Mouse (Mus musculus) embryo, embryonic 10 days (tissue): Measurements from ENCODE around the gene Sirt3.

Source experiments
- DNase-seq: peaks from one replicate; pipeline ENCODE4 v3.0.0-alpha.2; 2015; ENCODE audit warnings: low spot score

Gene Sirt3

DNA sequence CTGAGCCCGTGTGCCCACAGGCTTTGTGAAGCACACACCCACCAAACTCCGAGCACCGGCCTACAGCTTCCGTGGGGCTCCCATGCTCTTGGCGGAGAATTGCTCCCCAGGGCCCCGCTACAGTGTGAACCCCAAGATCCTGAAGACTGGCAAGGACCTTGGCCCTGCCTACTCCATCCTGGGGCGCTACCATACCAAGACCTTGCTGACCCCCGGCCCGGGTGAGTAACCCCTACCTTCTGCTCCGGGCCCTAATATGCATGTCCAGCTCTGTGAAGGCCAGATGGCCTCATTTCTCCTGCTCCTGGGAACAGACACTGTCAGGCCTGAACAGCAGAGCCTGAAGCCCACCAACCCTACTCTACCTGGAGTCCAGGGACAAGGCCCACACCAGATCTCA lies 33.5 kb downstream of the Sirt3 start:
- DNase-seq: no peak

DNA sequence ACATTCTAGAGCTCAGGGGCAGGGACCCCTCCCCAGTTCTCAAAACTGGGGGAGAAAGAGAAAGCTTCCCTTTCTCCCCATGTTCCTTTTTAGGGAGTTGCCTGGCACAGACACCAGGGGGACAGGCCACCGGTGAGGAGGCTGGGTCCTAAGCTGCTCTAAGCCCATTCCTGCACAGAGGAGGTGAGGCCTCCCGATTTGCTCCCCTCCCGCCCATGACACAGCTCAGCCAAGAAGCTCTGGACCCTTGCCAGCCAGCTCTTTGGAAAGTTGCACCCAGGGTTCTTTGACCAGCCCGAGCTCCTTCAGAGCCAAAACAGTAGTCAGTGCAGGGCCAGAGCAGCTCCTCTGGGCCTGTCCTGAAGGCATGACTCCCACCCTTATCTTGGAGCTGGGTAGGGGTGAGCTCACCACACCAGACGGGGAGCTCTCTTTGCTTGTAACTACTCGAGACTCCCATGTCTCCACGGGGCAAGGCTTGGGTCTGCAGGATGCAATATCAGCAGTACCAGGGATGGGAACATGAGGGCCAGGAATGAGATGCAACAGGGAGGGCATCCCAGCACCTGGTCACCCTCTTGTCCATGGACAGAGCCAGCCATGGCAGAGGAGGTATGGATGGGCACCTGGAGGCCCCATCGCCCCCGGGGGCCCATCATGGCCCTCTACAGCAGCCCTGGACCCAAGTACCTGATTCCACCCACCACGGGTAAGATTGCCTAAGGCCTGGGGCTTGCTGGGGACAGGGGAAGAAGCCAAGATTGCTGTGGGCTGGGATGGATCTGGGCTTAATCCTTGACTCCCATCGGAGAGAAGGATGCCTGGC lies 34.1 kb downstream of the Sirt3 start, which contains the start of gene Odf3:
Gene Odf3, plus strand, starts transcription at position 51 of the 826 bp plus-strand sequence.
- no peak for DNase-seq

GRCm38 (mm10) chr7:140846676-140847075 lies 35.4 kb downstream of the Sirt3 start:
- DNase-seq: no peak

- DNase-seq: no peak
Observed at GRCm38 (mm10) chr7:140845683-140846082, 36.4 kb downstream of the Sirt3 start.

- peak; percentile 91 for DNase-seq
Observed at GRCm38 (mm10) chr7:140844905-140845665, 37.0 kb downstream of the Sirt3 start, which contains the start of gene Scgb1c1. TSS of gene Scgb1c1 (plus strand) at chr7:140845547.

- DNase-seq: no peak
Observed at GRCm38 (mm10) chr7:140843806-140844205, 38.3 kb downstream of the Sirt3 start.

- DNase-seq: no peak
Observed at GRCm38 (mm10) chr7:140840750-140841735, 41.1 kb downstream of the Sirt3 start.

DNA sequence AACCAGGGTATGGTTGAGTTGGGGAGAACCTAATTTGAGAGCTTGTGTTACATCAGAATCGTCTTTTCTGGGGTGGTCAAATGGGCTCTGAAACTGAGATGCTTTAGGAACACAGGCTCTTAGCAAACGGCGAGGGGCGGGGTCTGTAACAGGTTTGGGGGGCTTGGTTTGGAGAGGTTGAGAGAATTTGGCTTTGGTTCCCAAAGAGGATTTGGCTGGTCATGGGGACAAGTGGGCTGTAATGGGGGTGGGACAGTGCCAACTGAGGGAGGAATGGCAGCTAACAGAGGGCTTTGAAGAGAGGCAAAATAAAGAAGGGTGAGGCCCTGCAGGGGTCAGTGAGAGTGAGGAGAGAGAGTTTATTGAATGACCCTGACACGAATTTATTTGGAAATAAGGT lies 42.6 kb downstream of the Sirt3 start:
- DNase-seq: no peak

DNA sequence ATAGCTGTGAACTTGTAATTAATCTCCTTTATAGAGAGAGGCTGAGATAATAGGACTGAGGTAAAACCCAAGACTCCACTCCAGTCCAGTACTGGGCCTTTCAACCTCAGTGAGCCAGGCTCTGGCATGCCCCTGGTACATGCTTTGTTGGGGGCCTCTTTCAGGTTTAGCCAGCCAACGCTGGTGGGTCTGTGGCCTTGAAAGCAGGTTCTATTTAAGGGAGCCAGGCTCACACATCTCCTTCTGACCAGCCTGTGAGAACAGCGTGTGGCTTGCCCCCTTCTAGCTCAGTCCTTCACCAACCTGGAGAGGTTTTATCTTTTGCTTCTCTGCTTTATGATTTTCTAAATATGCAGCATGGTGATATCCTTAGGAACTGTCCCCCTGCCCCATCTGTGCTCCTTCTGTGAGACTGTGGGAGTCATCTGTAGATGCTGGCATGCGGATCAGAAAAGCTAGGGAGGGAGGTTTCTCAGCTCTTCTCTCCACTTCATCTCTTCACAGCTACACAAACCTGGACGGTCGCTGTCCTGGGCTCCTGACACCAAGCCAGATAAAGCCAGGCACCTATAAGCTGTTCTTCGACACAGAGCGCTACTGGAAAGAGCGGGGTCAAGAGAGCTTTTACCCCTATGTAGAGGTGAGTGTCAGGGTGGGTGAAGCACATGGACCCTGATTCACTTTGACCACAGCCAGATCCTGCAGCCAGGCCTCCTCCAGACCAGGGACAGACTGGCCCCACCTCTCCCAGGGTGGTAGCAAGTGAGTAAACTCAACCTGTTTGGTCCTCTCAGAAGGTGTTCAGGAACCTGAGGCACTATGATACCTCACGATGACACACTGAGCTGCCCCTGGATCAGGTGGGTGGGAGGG lies 45.6 kb downstream of the Sirt3 start:
- DNase-seq: no peak

GRCm38 (mm10) chr7:140835758-140836087 lies 46.4 kb downstream of the Sirt3 start:
- no peak for DNase-seq

GRCm38 (mm10) chr7:140834968-140835757 lies 46.9 kb downstream of the Sirt3 start, which contains the start of gene Urah:
TSS of gene Urah (plus strand) at chr7:140835018.
- DNase-seq: no peak

DNA sequence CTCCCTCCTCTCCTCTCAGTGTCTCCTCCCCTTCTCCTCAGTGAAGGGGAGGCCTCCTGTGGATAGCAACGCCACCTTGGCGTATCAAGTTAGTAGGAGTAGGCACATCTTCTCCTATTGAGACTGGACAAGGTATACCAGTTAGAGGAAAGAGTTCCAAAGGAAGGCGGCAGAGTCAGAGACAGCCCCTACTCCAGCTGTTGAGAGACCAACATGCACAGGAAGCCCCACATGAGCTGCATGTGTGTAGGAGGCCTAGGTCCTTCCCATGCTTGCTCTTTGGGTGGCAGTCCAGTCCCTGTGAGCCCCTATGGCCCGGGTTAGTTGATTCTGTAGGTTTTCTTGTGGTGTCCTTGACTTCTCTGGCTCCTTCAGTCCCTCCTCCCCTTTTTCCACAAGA lies 48.8 kb downstream of the Sirt3 start:
- no peak for DNase-seq

- no peak for DNase-seq
Observed at GRCm38 (mm10) chr7:140831447-140831846, 50.7 kb downstream of the Sirt3 start.

GRCm38 (mm10) chr7:140828171-140828881 lies 53.8 kb downstream of the Sirt3 start:
- DNase-seq: peak; percentile 53

DNA sequence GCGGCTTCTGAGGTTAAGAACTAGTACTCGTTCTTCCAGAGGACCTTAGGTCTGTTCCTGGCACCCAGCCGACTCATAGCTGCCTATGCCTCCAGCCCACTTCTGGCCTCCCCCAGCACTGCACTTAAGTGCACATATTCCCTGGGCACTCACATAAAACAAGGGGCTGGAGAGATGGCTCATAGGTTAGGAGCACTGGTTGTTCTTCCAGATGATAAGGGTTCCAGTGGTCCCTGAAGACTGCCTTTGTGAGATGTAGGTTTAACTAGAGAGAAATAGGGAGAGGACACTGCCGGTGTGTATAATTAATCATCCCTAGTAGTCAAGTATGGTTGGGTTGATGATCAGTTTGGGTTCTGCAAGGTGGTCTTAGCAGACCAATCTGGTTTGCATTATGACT lies 59.4 kb downstream of the Sirt3 start:
- DNase-seq: no peak

DNA sequence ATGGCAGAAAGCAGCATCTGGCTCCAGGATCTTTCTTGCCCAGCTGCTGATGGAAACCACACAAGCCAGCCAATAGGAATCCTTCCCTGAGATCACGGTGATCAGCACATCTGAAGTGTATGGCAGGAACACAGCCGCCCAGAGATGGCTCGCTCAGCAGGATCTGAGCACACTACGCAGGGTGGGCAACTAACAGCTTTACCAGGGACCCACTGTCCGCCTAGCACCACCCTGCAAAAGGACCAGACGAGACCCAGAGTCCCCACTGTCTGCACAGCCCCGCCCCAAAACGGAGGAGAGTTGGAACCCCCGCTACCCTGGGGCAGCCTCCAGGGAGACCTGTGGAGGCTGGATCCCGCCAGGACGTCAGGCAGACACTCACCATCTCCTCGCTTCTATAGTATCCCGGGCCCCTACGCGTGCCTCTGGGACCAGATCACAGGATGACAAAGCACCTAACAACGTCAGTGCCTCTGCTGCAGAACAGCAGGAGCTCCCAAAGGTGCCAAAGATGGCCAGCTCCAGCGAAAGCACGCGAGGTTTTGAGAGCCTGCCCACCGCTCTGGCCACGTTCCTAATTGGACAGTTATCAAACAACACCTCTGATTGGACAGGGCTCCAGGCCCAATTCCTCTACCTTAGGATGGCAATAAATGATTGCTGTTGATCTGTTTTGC lies 60.3 kb downstream of the Sirt3 start, which contains the start of gene Zfp941:
Gene Zfp941, minus strand, starts transcription at position 526 of the 677 bp plus-strand sequence.
- DNase-seq: peak; percentile 78

GRCm38 (mm10) chr7:140821305-140821652 lies 60.8 kb downstream of the Sirt3 start:
- no peak for DNase-seq

DNA sequence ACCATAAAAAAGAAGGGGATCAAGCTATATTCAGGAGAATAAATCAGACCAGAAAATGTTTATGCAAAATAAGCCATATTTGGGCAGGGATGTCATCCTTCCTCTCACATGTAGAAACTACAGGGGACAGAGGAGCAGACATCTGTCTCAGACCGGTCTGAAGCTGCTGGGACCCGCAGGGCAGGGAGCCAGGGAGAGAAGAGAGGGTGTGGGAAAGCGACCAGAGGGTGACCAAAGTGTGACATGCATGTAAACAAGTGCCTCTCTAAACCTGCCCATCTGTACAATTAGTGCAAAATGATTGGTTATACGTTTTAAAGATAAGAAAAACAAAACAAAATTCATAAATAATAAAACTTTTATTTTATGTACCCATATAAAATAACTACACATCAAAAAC lies 61.9 kb downstream of the Sirt3 start:
- no peak for DNase-seq
